Mouse (Mus musculus) monocyte, adult 5-6 weeks (primary cell): ENCODE data around the gene Aspm. TPM values are rescaled to one million over a fixed set of nuclear protein-coding genes. Genes with fewer than 3 reads are reported as not detected.
"Not testable (repeated sequence)": the region's sequence is repeated elsewhere in the genome, so short reads cannot be mapped to it uniquely, and the experiment has no call there.

Experiments
- ATAC-seq: fragments of 153-309, 156-312 bp; replicated peaks from 2 replicates; pipeline ENCODE4 v1.8.0; 2017; ENCODE audit warnings: mild to moderate bottlenecking; ENCODE audit not compliant: low TSS enrichment, insufficient number of reproducible peaks, severe bottlenecking, poor library complexity, low FRiP score
- total RNA-seq: library from RNA; stranded (forward); fragments of 200-1000, 200-491, 200-594 nt; gene quantifications from 3 replicates; pipeline ENCODE4 v1.2.3, GENCODE M21; 2017

Gene Aspm
- 0.43 to 1.3 TPM (median 0.48 TPM) in 3 replicates for total RNA-seq

- peak; percentile 99 for ATAC-seq
These were observed at the start of gene Aspm for GRCm38 (mm10) chr1:139454340-139455225. Gene Aspm (plus strand): TSS chr1:139454772.

GRCm38 (mm10) chr1:139405766-139406165, 48.8 kb upstream of the Aspm start:
- ATAC-seq, result no peak

- no peak for ATAC-seq
These were observed 46.9 kb upstream of the Aspm start for GRCm38 (mm10) chr1:139407701-139408100.

GRCm38 (mm10) chr1:139412365-139412764, 42.2 kb upstream of the Aspm start:
- ATAC-seq, result not testable (repeated sequence)

GRCm38 (mm10) chr1:139413465-139413864, 41.1 kb upstream of the Aspm start:
- ATAC-seq, result no peak

- no peak for ATAC-seq
These were observed 33.1 kb upstream of the Aspm start for GRCm38 (mm10) chr1:139421521-139421874.

GRCm38 (mm10) chr1:139421875-139422791, 32.4 kb upstream of the Aspm start, which contains the start of gene Zbtb41:
Gene Zbtb41 (plus strand): TSS chr1:139422288.
- ATAC-seq, result peak; percentile 70

GRCm38 (mm10) chr1:139422941-139423340, 31.6 kb upstream of the Aspm start:
- no peak for ATAC-seq

GRCm38 (mm10) chr1:139423931-139424330, 30.6 kb upstream of the Aspm start:
- ATAC-seq, result no peak

- no peak for ATAC-seq
These were observed 29.6 kb upstream of the Aspm start for GRCm38 (mm10) chr1:139425006-139425405.

GRCm38 (mm10) chr1:139438373-139438772, 16.2 kb upstream of the Aspm start:
- no peak for ATAC-seq

- ATAC-seq, result not testable (repeated sequence)
These were observed 11.5 kb upstream of the Aspm start for GRCm38 (mm10) chr1:139443103-139443502.

GRCm38 (mm10) chr1:139455226-139455869, 776 bp downstream of the Aspm start:
- no peak; the same call in 1 of the 2 replicates for ATAC-seq

GRCm38 (mm10) chr1:139460807-139461206, 6.2 kb downstream of the Aspm start:
- no peak for ATAC-seq

GRCm38 (mm10) chr1:139465936-139466335, 11.4 kb downstream of the Aspm start:
- no peak for ATAC-seq

- ATAC-seq, result no peak
These were observed 24.3 kb downstream of the Aspm start for GRCm38 (mm10) chr1:139478898-139479297.

- no peak for ATAC-seq
These were observed 25.7 kb downstream of the Aspm start for GRCm38 (mm10) chr1:139480246-139480645.

GRCm38 (mm10) chr1:139481146-139481545, 26.6 kb downstream of the Aspm start:
- ATAC-seq, result no peak

GRCm38 (mm10) chr1:139494630-139495029, 40.1 kb downstream of the Aspm start:
- ATAC-seq, result no peak
